Mouse (Mus musculus): ENCODE results near the gene Tpp2.

DNA sequence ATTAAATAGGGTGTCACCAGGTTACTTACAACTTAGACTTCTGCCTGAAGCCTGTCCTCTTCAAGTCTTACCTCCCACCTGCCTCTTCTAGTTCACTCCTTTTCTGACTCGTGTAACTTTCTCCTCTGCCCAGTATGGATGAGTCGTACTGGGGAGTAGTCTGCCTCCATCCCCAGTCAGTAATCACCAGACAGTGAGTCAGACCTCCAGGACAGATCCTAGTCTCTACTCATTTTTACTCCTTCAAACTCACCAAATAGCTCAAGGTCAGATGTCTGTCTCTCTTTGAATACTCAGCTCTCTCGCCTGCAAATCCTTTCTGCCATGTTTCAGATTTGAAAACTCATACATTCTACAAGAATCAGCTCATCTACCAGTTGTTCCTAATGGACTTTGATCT, 35.9 kb downstream of the Tpp2 start:
- TF ChIP-seq POLR2A (IDR thresholded peaks at IDR 0.05; ENCODE audit: borderline replicate concordance, extremely low read depth, low read depth, low read length) (no peak), CTCF (IDR thresholded peaks at IDR 0.05; ENCODE audit: insufficient read depth, low read length) (no peak)

Data from lung, adult 2 months (tissue).